Mouse (Mus musculus) ES-Bruce4 (cell line): Measurements from ENCODE around the gene Sbpl. TPM values are rescaled to one million over a fixed set of nuclear protein-coding genes. Genes with fewer than 3 reads are reported as not detected.

Experiments
- H3K27ac ChIP-seq: 2 replicates; pipeline ENCODE4 v1.5.1; 2012; ENCODE audit warnings: low read length, inconsistent platforms; ENCODE audit not compliant: insufficient read depth
- H3K27me3 ChIP-seq: 2 replicates; pipeline ENCODE4 v1.6.1; 2012; ENCODE audit warnings: mild to moderate bottlenecking, low read length, inconsistent platforms; ENCODE audit not compliant: control insufficient read depth, poor library complexity, insufficient read depth, severe bottlenecking
- H3K36me3 ChIP-seq: 2 replicates; pipeline ENCODE4 v1.6.1; 2012; ENCODE audit warnings: inconsistent platforms, mild to moderate bottlenecking, low read length, moderate library complexity; ENCODE audit not compliant: control insufficient read depth, poor library complexity, insufficient read depth, severe bottlenecking
- H3K4me1 ChIP-seq: one replicate; pipeline ENCODE4 v1.8.1; 2011; ENCODE audit warnings: low read length; ENCODE audit not compliant: control insufficient read depth, insufficient read depth
- H3K4me3 ChIP-seq: 2 replicates; pipeline ENCODE4 v1.5.1; 2011; ENCODE audit warnings: low read depth, mild to moderate bottlenecking, low read length
- H3K9ac ChIP-seq: 2 replicates; pipeline ENCODE4 v1.6.1; 2012; ENCODE audit warnings: low read depth, mild to moderate bottlenecking, inconsistent platforms; ENCODE audit not compliant: poor library complexity, severe bottlenecking
- H3K9me3 ChIP-seq: replicated peaks from 2 replicates; pipeline ENCODE4 v1.6.1; 2012; ENCODE audit warnings: mild to moderate bottlenecking, low read length, inconsistent platforms; ENCODE audit not compliant: control insufficient read depth, poor library complexity, insufficient read depth, severe bottlenecking
- CTCF ChIP-seq: IDR thresholded peaks from one replicate; pipeline ENCODE4 v1.8.1; 2011; ENCODE audit warnings: low read depth, low read length
- EP300 ChIP-seq: IDR thresholded peaks from 2 replicates; pipeline ENCODE4 v1.6.1; 2011; ENCODE audit warnings: low read depth, low read length; ENCODE audit not compliant: insufficient read depth
- POLR2A ChIP-seq: IDR thresholded peaks from one replicate; pipeline ENCODE4 v1.8.1; 2011; ENCODE audit warnings: low read length; ENCODE audit not compliant: insufficient read depth
- polyA plus RNA-seq: library from polyadenylated mRNA; stranded (reverse); fragments of >200 nt; gene quantifications from 2 replicates; pipeline ENCODE4 v1.2.4, GENCODE M21; 2011; ENCODE audit warnings: low read depth; ENCODE audit not compliant: missing spikeins, insufficient read depth, insufficient read length

Gene Sbpl
- polyA plus RNA-seq, 1 experiment = not detected

DNA sequence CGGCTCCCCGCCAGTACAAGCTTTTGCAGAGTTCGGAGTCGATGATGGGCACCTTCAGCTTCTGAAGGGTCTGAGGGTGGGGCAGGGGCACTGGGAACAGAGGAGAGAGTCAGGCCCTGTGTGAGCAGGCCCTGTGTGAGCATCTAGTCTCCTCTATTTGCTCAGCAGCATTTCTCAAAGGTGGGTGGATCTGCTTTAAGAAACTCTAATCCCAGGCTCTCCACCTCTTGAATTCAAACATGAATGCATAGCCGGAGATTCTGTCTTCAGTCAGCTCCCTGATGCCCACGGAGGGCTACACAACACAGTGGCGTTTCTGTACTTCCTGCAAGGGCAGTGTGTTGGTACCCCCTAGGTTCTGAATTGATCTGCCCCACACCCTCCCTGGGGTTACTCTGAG, 39.6 kb upstream of the Sbpl start:
- no peak for TF ChIP-seq POLR2A
- TF ChIP-seq CTCF = no peak
- no peak for TF ChIP-seq EP300
- Histone ChIP-seq H3K9me3 (no peaks in the 10 kb centered on the region), H3K4me3 (no peak overlapping the region), H3K27me3 (no peaks in the 10 kb centered on the region), H3K9ac (no peak overlapping the region), H3K27ac (no peak overlapping the region), H3K4me1 (peaks cover 4% of the 10 kb centered on the region), H3K36me3 (no peaks in the 10 kb centered on the region)

DNA sequence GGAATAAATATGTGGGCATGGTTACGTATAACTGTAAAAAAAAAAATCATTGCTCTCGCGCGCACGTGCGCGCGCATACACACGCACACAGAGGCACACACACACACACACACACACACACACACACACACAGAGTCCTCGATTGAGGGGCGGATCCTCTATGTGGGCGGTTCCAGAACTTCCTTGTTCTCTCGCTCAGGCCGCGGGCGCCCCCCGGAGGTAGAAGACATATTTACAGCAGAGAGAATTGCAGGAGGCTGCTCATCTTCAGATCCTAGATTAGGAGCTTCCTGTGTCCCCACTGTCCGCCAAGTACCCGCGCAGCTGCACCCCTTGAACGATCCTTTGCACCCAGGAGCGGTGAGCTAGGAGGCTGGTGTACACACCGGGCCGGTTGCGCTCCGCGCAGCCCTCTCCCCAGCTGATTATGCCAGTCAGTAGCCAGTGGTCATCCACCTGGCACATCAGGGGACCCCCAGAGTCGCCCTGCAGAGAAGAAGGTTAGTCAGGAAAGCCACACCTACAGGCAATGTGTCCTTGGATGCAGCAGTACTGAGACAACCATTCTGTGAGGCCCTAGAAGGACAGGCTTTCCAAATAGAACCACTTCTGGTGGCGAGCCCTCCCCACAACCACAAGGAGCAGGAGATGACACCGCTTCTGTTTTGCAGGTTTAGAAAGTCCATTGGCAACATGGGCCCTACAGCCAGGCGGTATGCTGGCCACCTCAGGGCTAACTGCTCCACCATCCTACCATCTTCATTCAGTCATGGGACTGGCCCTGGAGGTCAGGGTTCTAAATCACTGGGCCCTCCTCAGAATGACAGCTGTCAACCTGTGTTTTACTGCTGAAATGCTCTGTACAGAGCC, 38.7 kb upstream of the Sbpl start:
- H3K9me3 ChIP-seq = no peaks in the 10 kb centered on the region
- no peak overlapping the region for H3K4me3 ChIP-seq
- 0 out of 2 replicates have a peak, but pooled peaks have one; percentile 37 for TF ChIP-seq EP300
- TF ChIP-seq CTCF = peak; percentile 61
- no peak for TF ChIP-seq POLR2A
- no peak overlapping the region for H3K27ac ChIP-seq
- H3K27me3 ChIP-seq = no peaks in the 10 kb centered on the region
- H3K4me1 ChIP-seq = peaks cover 4% of the 10 kb centered on the region
- H3K9ac ChIP-seq = no peak overlapping the region
- H3K36me3 ChIP-seq = no peaks in the 10 kb centered on the region

DNA sequence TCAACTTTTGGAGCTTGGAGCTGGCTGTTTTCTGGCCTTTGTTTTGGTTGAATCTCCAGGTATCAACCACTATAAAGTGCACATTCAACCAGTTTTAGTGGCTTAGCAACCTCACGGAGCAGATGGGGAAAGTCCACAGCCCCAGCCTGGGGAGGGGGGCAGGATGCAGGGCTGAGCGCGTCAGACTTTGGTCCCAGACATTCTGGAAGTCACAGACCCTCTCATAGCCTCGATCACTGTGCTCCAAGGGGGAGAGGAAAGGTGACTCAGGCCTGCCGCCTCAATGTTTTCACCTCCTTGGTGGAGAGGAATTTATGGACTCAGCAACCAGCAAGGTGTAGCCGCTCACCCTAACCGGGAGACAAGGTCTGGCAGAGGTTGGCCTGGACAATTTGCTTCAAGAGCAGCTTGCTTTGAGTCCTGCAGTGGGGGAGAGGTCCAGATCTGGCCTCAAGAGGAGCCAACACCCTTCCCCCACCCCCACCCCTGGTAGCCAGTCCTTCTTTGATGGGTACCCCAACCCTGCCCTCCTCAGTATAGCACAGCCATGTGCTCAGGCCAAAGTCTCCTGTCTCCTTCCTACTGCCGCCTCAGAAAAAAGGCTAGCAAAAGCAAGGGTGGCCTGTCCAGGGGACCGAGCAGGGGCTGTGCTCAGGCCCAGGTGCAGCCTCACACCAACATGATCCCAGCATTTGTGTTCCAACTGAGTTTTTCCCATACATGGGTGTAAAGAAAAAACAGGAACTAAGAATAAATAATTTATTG, 37.9 kb upstream of the Sbpl start:
- Histone ChIP-seq H3K27ac (no peak overlapping the region), H3K9me3 (no peaks in the 10 kb centered on the region), H3K4me3 (no peak overlapping the region), H3K27me3 (no peaks in the 10 kb centered on the region), H3K4me1 (peaks cover 4% of the 10 kb centered on the region), H3K9ac (no peak overlapping the region), H3K36me3 (no peaks in the 10 kb centered on the region)
- TF ChIP-seq CTCF (no peak), POLR2A (no peak), EP300 (no peak)

DNA sequence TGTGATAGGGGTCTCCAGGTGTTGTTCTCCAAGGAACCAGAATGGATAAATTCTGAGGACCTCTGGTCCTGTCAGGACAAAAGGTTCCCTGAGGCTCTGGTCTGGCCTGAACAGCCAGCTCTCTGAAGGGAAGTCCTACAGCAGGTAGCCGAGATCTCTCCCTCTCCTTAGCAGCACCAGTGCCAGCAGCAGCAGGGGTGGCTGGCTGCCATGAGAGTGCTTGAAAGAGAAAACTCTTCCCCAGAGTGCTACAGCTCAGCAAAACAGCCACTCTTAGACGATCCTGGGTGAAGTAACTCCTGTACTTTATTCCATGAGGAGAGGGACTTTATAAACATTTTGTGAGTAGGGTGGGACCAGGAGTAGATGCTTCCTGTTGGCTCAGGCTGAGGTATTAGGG, 34.7 kb upstream of the Sbpl start:
- H3K9me3 ChIP-seq = no peaks in the 10 kb centered on the region

DNA sequence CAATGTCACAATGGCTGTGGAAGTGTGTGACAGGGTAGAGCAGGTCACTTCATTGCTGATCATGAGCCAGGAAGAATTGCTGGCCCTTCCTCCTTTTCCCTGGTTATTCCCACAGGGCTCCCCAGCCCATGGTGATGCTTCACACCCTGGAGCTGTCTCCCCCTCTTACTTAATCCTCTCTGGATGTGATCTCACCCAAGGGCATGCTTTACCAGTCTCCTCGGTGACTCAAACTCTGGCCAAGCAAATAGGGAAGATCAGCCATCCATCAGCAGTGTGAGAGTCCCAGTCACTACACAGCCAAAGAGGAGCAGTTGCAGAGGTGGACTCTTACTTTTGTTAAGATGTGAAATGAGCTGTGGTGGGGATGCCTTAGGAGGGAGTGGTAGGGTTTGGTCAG, 29.9 kb upstream of the Sbpl start:
- Histone ChIP-seq H3K36me3 (no peaks in the 10 kb centered on the region), H3K4me1 (no peaks in the 10 kb centered on the region), H3K27me3 (no peaks in the 10 kb centered on the region)

More for the DNA sequence above, 34.7 kb upstream of the Sbpl start:
- no peaks in the 10 kb centered on the region for H3K36me3 ChIP-seq
- TF ChIP-seq CTCF (no peak), EP300 (no peak), POLR2A (no peak)
- peaks cover 4% of the 10 kb centered on the region for H3K4me1 ChIP-seq
- no peaks in the 10 kb centered on the region for H3K27me3 ChIP-seq
- no peak overlapping the region for H3K9ac ChIP-seq
- H3K4me3 ChIP-seq = no peak overlapping the region
- no peak overlapping the region for H3K27ac ChIP-seq

DNA sequence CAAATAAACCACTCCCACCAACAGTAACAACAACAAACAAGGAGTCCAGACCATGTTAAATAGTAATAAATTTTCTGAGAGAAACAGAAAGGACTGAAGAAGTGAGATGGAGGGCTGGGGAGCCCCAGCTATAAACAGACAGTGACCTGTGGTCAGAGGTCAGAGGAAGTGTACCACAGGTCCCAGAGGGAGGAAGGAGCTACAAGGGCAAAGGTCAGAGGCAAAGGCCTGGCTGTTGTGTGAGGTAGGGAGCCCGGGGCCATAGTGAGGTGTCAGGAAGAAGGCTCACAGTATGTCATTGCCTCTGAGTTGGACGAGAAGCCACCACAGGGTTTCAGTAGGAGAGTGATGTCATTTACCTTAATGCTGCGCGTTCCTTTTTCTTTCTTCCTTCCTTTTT, 27.8 kb upstream of the Sbpl start:
- H3K27me3 ChIP-seq = no peaks in the 10 kb centered on the region

More for the DNA sequence above, 29.9 kb upstream of the Sbpl start:
- Histone ChIP-seq H3K4me3 (no peak overlapping the region), H3K9ac (no peak overlapping the region), H3K9me3 (no peaks in the 10 kb centered on the region), H3K27ac (no peak overlapping the region)
- TF ChIP-seq CTCF (no peak), EP300 (no peak), POLR2A (no peak)

More for the DNA sequence above, 27.8 kb upstream of the Sbpl start:
- H3K9ac ChIP-seq = no peak overlapping the region
- TF ChIP-seq EP300 = no peak
- TF ChIP-seq CTCF = no peak
- no peak for TF ChIP-seq POLR2A
- H3K4me1 ChIP-seq = no peaks in the 10 kb centered on the region
- H3K4me3 ChIP-seq = no peak overlapping the region
- H3K9me3 ChIP-seq = no peaks in the 10 kb centered on the region
- H3K27ac ChIP-seq = no peak overlapping the region
- H3K36me3 ChIP-seq = no peaks in the 10 kb centered on the region
